Mouse (Mus musculus) G1E (cell line): ENCODE data around the gene Pdzd2. TPM values are rescaled to one million over a fixed set of nuclear protein-coding genes. Genes with fewer than 3 reads are reported as not detected.

ENCODE experiments used
- ATAC-seq: 2 replicates; pipeline ENCODE4 v1.8.0; 2016; ENCODE audit warnings: mild to moderate bottlenecking; ENCODE audit not compliant: insufficient number of reproducible peaks, poor library complexity, low FRiP score, severe bottlenecking; ENCODE audit errors: extremely low read depth
- DNase-seq: peaks from one replicate; pipeline ENCODE4 v3.0.0; 2012; ENCODE audit warnings: low spot score
- H3K27me3 ChIP-seq: 2 replicates; pipeline ENCODE4 v1.6.1; 2012; ENCODE audit warnings: mild to moderate bottlenecking, low read length, inconsistent platforms; ENCODE audit not compliant: insufficient read depth
- H3K36me3 ChIP-seq: replicated peaks from 2 replicates; pipeline ENCODE3; 2012; ENCODE audit warnings: mild to moderate bottlenecking, inconsistent platforms
- H3K4me1 ChIP-seq: 2 replicates; pipeline ENCODE4 v1.6.1; 2012; ENCODE audit warnings: low read depth, low read length, inconsistent platforms, mixed read lengths; ENCODE audit not compliant: insufficient read depth
- H3K4me3 ChIP-seq: 2 replicates; pipeline ENCODE4 v1.5.1; 2012; ENCODE audit warnings: low read depth, mild to moderate bottlenecking, inconsistent platforms, low read length, moderate library complexity, mixed read lengths
- H3K9me3 ChIP-seq: replicated peaks from 2 replicates; pipeline ENCODE4 v1.6.1; 2012; ENCODE audit warnings: inconsistent platforms
- CTCF ChIP-seq: IDR thresholded peaks from 2 replicates; pipeline ENCODE4 v1.5.1; 2012; ENCODE audit warnings: low read depth, low read length, inconsistent platforms, mixed read lengths
- GATA1 ChIP-seq: IDR thresholded peaks from 2 replicates; pipeline ENCODE4 v1.6.1; 2012; ENCODE audit warnings: borderline replicate concordance, low read length, inconsistent platforms, mixed read lengths
- GATA2 ChIP-seq: IDR thresholded peaks from 2 replicates; pipeline ENCODE4 v1.6.1; 2012; ENCODE audit warnings: low read depth, low read length, inconsistent platforms, borderline replicate concordance
- POLR2AphosphoS5 ChIP-seq: IDR thresholded peaks from 2 replicates; pipeline ENCODE4 v1.6.1; 2012; ENCODE audit warnings: low read depth, low read length, inconsistent platforms; ENCODE audit not compliant: insufficient replicate concordance
- TAL1 ChIP-seq: conservative IDR thresholded peaks from 2 replicates; pipeline ENCODE4 v1.6.1; 2012; ENCODE audit warnings: low read depth, low read length, inconsistent platforms, mixed read lengths
- polyA plus RNA-seq: library from polyadenylated mRNA; stranded (reverse); fragments of >175 nt; gene quantifications from 2 replicates; pipeline ENCODE4 v1.2.3, GENCODE M21; 2012
- total RNA-seq, 2 experiments: library from RNA; stranded (forward) in 1 of 2; stranded (reverse) in 1 of 2; fragments of 200-1000 nt in 1 of 2; fragments of >200 nt in 1 of 2; fragmentation: Nextera tagmentation in 1 of 2; gene quantifications; 2 replicates each; pipeline ENCODE4 v1.2.3; 2014 to 2017

The Pdzd2 gene
- total and polyA plus RNA-seq, 3 experiments, result 0.18 to 1.8 (median 0.98) TPM

GRCm38 (mm10) chr15:12388726-12389489, 350.8 kb downstream of the Pdzd2 start:
- TF ChIP-seq CTCF (no peak), GATA2 (no peak), GATA1 (no peak), TAL1 (no peak), POLR2AphosphoS5 (no peak)
- Histone ChIP-seq H3K36me3 (no peaks in the 10 kb centered on the region), H3K9me3 (no peaks in the 10 kb centered on the region), H3K27me3 (peaks cover 23% of the 10 kb centered on the region), H3K4me3 (no peak overlapping the region), H3K4me1 (no peaks in the 10 kb centered on the region)
- DNase-seq (no peak), ATAC-seq (no peak)

DNA sequence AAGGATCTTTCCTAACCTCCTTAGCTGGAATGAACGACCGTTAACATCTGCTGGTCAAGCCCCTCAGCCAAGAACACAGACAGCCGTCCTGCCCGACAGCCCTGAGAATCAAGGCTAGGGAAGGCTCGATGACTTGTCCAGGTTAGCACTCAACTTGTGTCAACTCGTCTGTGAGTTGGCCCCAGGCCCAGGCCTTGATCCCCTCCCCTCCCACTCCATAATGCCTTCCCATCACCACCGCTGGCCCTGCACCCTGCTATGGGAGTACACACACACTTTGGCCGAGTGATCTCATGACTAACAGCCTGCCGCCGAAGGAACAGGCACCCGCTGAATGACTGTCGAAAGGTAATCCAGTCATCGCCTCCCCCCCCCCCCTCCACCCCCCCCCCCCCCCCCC, 355.0 kb downstream of the Pdzd2 start:
- no peak for ATAC-seq
- DNase-seq, result no peak
- Histone ChIP-seq H3K9me3 (no peaks in the 10 kb centered on the region), H3K4me1 (no peaks in the 10 kb centered on the region), H3K27me3 (peaks cover 25% of the 10 kb centered on the region), H3K4me3 (no peak overlapping the region), H3K36me3 (no peaks in the 10 kb centered on the region)
- TF ChIP-seq CTCF, result no peak
- no peak for TF ChIP-seq TAL1
- TF ChIP-seq GATA1, result no peak
- no peak for TF ChIP-seq POLR2AphosphoS5
- TF ChIP-seq GATA2, result no peak

- Histone ChIP-seq H3K9me3 (no peaks in the 10 kb centered on the region), H3K4me1 (peaks cover 13% of the 10 kb centered on the region), H3K36me3 (peaks cover 2% of the 10 kb centered on the region), H3K27me3 (peaks cover 15% of the 10 kb centered on the region; the same call in 1 of the 2 replicates), H3K4me3 (no peak overlapping the region)
- DNase-seq (no peak), ATAC-seq (no peak)
- TF ChIP-seq POLR2AphosphoS5 (no peak), CTCF (peak; percentile 32; the same call in 1 of the 2 replicates)
Measured at GRCm38 (mm10) chr15:12380548-12380947, 359.2 kb downstream of the Pdzd2 start.

GRCm38 (mm10) chr15:12380057-12380456, 359.7 kb downstream of the Pdzd2 start:
- no peak for ATAC-seq
- peaks cover 10% of the 10 kb centered on the region; the same call in 1 of the 2 replicates for H3K27me3 ChIP-seq
- H3K36me3 ChIP-seq, result peaks cover 2% of the 10 kb centered on the region

DNA sequence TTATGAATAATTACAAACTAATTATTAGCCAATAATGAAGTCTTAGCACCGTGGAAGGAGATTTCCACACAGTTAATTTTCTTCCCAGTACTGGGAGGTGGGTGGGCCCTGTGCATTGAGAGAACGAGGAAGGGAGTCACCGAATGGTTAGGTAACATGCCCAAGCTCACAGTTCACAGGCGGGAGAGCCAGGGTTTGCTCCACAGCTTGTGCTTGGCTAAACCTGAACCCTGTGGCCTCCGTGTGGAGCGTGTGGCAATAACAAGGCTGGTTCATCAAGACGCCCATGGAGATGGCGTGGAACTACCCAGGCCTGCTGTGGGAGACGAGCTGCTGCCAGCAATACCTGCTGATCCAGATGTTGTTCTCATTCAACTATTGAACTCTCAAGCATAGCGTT, 361.9 kb downstream of the Pdzd2 start:
- Histone ChIP-seq H3K27me3 (peaks cover 5% of the 10 kb centered on the region; the same call in 1 of the 2 replicates), H3K4me3 (no peak overlapping the region), H3K4me1 (peaks cover 13% of the 10 kb centered on the region), H3K36me3 (peaks cover 2% of the 10 kb centered on the region), H3K9me3 (no peaks in the 10 kb centered on the region)
- DNase-seq (no peak), ATAC-seq (no peak)
- TF ChIP-seq GATA2, result no peak
- no peak for TF ChIP-seq TAL1
- TF ChIP-seq GATA1, result no peak
- no peak for TF ChIP-seq CTCF
- no peak for TF ChIP-seq POLR2AphosphoS5

More at GRCm38 (mm10) chr15:12380057-12380456, 359.7 kb downstream of the Pdzd2 start:
- Histone ChIP-seq H3K4me3 (no peak overlapping the region), H3K9me3 (no peaks in the 10 kb centered on the region), H3K4me1 (peaks cover 13% of the 10 kb centered on the region)
- TF ChIP-seq POLR2AphosphoS5, result no peak
- no peak for TF ChIP-seq GATA2
- TF ChIP-seq TAL1, result no peak
- no peak for TF ChIP-seq GATA1
- TF ChIP-seq CTCF, result no peak
- DNase-seq, result no peak

DNA sequence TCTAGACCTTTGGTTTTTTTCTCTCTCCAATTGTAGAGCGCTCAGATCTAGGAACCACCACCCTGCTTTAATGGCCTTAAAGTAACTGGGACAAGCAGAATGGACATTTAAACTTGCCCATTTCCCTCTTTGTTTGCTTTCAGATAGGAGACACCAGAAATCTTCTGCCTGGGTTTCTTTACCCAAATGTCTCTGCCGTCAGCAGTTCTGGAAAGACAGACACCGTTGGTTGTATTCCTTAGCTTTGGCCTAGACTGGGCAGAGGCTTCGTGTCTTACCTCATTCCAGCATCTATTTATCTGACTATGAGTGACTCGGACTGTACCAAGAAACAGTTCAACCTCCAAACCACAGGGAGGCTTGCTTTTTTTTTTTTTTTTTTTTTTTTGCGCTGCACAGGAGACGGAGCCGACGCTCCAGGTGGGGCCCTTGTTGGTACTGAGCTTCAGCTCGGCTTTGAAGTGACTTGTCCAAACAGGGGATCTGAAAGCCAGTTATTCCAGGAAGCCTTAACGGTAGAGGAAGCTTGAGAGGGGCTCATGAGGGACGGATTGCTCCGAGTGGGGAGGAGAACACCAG, 363.1 kb downstream of the Pdzd2 start:
- no peak for DNase-seq
- ATAC-seq, result no peak

More for the DNA sequence above, 363.1 kb downstream of the Pdzd2 start:
- H3K27me3 ChIP-seq, result peaks cover 3% of the 10 kb centered on the region; the same call in 1 of the 2 replicates
- peaks cover 2% of the 10 kb centered on the region for H3K36me3 ChIP-seq
- TF ChIP-seq GATA2 (no peak), TAL1 (no peak), POLR2AphosphoS5 (no peak), GATA1 (no peak), CTCF (no peak)
- no peak overlapping the region; the same call in 1 of the 2 replicates for H3K4me3 ChIP-seq
- peaks cover 19% of the 10 kb centered on the region for H3K4me1 ChIP-seq
- no peaks in the 10 kb centered on the region for H3K9me3 ChIP-seq
